Mouse (Mus musculus) lung, embryonic 16.5 days (tissue): Measurements from ENCODE around the gene Mt3. TPM values are rescaled to one million over a fixed set of nuclear protein-coding genes. Genes with fewer than 3 reads are reported as not detected.

ENCODE experiments used
- ATAC-seq: fragments of 200-750 bp; cut with Nextera tagmentation; 2 replicates; pipeline ENCODE4 v1.8.0; 2017; ENCODE audit warnings: low read depth, mild to moderate bottlenecking, moderate library complexity
- H3K27ac ChIP-seq: fragments of 300-500 bp; sonication (generic); 2 replicates; pipeline ENCODE4 v1.5.1; 2014; ENCODE audit warnings: mild to moderate bottlenecking, control low read depth, low read length
- H3K27me3 ChIP-seq: fragments of 300-500 bp; sonication (generic); 2 replicates; pipeline ENCODE4 v1.6.1; 2014; ENCODE audit warnings: low read depth, low read length, mixed read lengths; ENCODE audit not compliant: control insufficient read depth, insufficient read depth
- H3K36me3 ChIP-seq: fragments of 300-500 bp; sonication (generic); 2 replicates; pipeline ENCODE4 v1.6.1; 2014; ENCODE audit warnings: low read length; ENCODE audit not compliant: control insufficient read depth, insufficient read depth
- H3K4me1 ChIP-seq: fragments of 300-500 bp; sonication (generic); replicated peaks from 2 replicates; pipeline ENCODE4 v1.6.1; 2014; ENCODE audit warnings: low read length, mixed read lengths; ENCODE audit not compliant: control insufficient read depth, insufficient read depth
- H3K4me2 ChIP-seq: fragments of 300-500 bp; sonication (generic); 2 replicates; pipeline ENCODE4 v1.6.1; 2014; ENCODE audit warnings: low read depth, low read length, control low read depth
- H3K4me3 ChIP-seq: fragments of 300-500 bp; sonication (generic); 2 replicates; pipeline ENCODE4 v1.5.1; 2014; ENCODE audit warnings: mild to moderate bottlenecking, low read length, control low read depth
- H3K9ac ChIP-seq: fragments of 300-500 bp; sonication (generic); 2 replicates; pipeline ENCODE4 v1.6.1; 2014; ENCODE audit warnings: low read length, control low read depth
- H3K9me3 ChIP-seq: fragments of 300-500 bp; sonication (generic); 2 replicates; pipeline ENCODE4 v1.6.1; 2016; ENCODE audit warnings: low read length; ENCODE audit not compliant: control insufficient read depth
- WGBS: fragments of 180-500 bp; shearing (Covaris S2); extraction: QIAGEN DNeasy Blood & Tissue Kit; methylation state at CpG from one replicate; pipeline ENCODE4 v1.1.7; 2014; 5-methylcytosine and 5-hydroxymethylcytosine counted together
- polyA plus RNA-seq: library from polyadenylated mRNA; unstranded; fragments of >200 nt; fragmentation: Nextera tagmentation; extraction: Ambion mirVana; gene quantifications from 2 replicates; pipeline ENCODE4 v1.2.1, GENCODE M21; 2015

Gene Mt3
- polyA plus RNA-seq, 1 experiment from 2014 or later = 7.7 TPM

GRCm38 (mm10) chr8:94179713-94180560, 27.5 kb downstream of the Mt3 start:
- Histone ChIP-seq H3K4me1 (peaks cover 25% of the 10 kb centered on the region), H3K36me3 (no peaks in the 10 kb centered on the region), H3K4me2 (peak overlapping the region; percentile 72), H3K9ac (peak overlapping the region; percentile 73), H3K4me3 (peak overlapping the region; percentile 61), H3K9me3 (no peaks in the 10 kb centered on the region), H3K27ac (no peak overlapping the region; the same call in 1 of the 2 replicates), H3K27me3 (peaks cover 59% of the 10 kb centered on the region)
- no peak for ATAC-seq
- WGBS = 6% methylated on average over 25 of the region's 25 CpGs

- Histone ChIP-seq H3K36me3 (no peaks in the 10 kb centered on the region), H3K4me3 (peak overlapping the region; percentile 61; the same call in 1 of the 2 replicates), H3K27me3 (peaks cover 57% of the 10 kb centered on the region), H3K9me3 (no peaks in the 10 kb centered on the region), H3K4me2 (peak overlapping the region; percentile 72), H3K27ac (no peak overlapping the region), H3K4me1 (peaks cover 25% of the 10 kb centered on the region), H3K9ac (no peak overlapping the region)
- no peak for ATAC-seq
- WGBS = 72% methylated on average over 1 of the region's 1 CpGs
Measured at GRCm38 (mm10) chr8:94180561-94180908, 28.1 kb downstream of the Mt3 start.

GRCm38 (mm10) chr8:94182055-94182929, 29.9 kb downstream of the Mt3 start:
- peaks cover 31% of the 10 kb centered on the region for H3K4me1 ChIP-seq
- H3K27me3 ChIP-seq = peaks cover 66% of the 10 kb centered on the region
- no peak for ATAC-seq
- H3K36me3 ChIP-seq = no peaks in the 10 kb centered on the region
- peak overlapping the region; percentile 54 for H3K9ac ChIP-seq
- peak overlapping the region; percentile 55 for H3K27ac ChIP-seq
- peak overlapping the region; percentile 40 for H3K4me3 ChIP-seq
- peak overlapping the region; percentile 62 for H3K4me2 ChIP-seq
- 61% methylated on average over 13 of the region's 13 CpGs for WGBS
- no peaks in the 10 kb centered on the region for H3K9me3 ChIP-seq

GRCm38 (mm10) chr8:94183117-94183516, 30.7 kb downstream of the Mt3 start:
- Histone ChIP-seq H3K4me1 (peaks cover 31% of the 10 kb centered on the region), H3K9me3 (no peaks in the 10 kb centered on the region), H3K27me3 (peaks cover 68% of the 10 kb centered on the region), H3K4me2 (peak overlapping the region; percentile 62), H3K4me3 (peak overlapping the region; percentile 40), H3K36me3 (no peaks in the 10 kb centered on the region), H3K9ac (peak overlapping the region; percentile 54), H3K27ac (peak overlapping the region; percentile 69)
- ATAC-seq = peak; percentile 81
- WGBS = under 1% methylated on average over 16 of the region's 16 CpGs

GRCm38 (mm10) chr8:94184357-94184843, 32.0 kb downstream of the Mt3 start:
- Histone ChIP-seq H3K9me3 (no peaks in the 10 kb centered on the region), H3K4me1 (peaks cover 27% of the 10 kb centered on the region), H3K4me3 (no peak overlapping the region), H3K36me3 (no peaks in the 10 kb centered on the region), H3K27ac (peak overlapping the region; percentile 69), H3K27me3 (peaks cover 58% of the 10 kb centered on the region), H3K4me2 (no peak overlapping the region), H3K9ac (0 out of 2 replicates have a peak overlapping the region, but pooled peaks have one; percentile 17)
- ATAC-seq = peak; percentile 21
- 20% methylated on average over 12 of the region's 12 CpGs for WGBS

GRCm38 (mm10) chr8:94185791-94186190, 33.4 kb downstream of the Mt3 start:
- Histone ChIP-seq H3K27ac (no peak overlapping the region), H3K4me1 (peaks cover 20% of the 10 kb centered on the region), H3K4me2 (no peak overlapping the region), H3K36me3 (no peaks in the 10 kb centered on the region), H3K9me3 (no peaks in the 10 kb centered on the region), H3K9ac (no peak overlapping the region), H3K4me3 (no peak overlapping the region), H3K27me3 (peaks cover 46% of the 10 kb centered on the region)
- no peak for ATAC-seq
- WGBS = 65% methylated on average over 6 of the region's 6 CpGs

- H3K4me3 ChIP-seq = peak overlapping the region; percentile 6; the same call in 1 of the 2 replicates
- H3K4me1 ChIP-seq = peaks cover 20% of the 10 kb centered on the region
- H3K9ac ChIP-seq = 0 out of 2 replicates have a peak overlapping the region, but pooled peaks have one; percentile 17
- H3K36me3 ChIP-seq = no peaks in the 10 kb centered on the region
- no peaks in the 10 kb centered on the region for H3K9me3 ChIP-seq
- H3K27me3 ChIP-seq = peaks cover 46% of the 10 kb centered on the region
- no peak overlapping the region for H3K27ac ChIP-seq
- peak; percentile 48 for ATAC-seq
- H3K4me2 ChIP-seq = peak overlapping the region; percentile 40
- 2% methylated on average over 17 of the region's 17 CpGs for WGBS
Measured at GRCm38 (mm10) chr8:94186542-94186941, 34.1 kb downstream of the Mt3 start.

GRCm38 (mm10) chr8:94187290-94188002, 35.0 kb downstream of the Mt3 start:
- no peaks in the 10 kb centered on the region for H3K9me3 ChIP-seq
- H3K4me1 ChIP-seq = peaks cover 20% of the 10 kb centered on the region
- H3K27ac ChIP-seq = no peak overlapping the region
- H3K9ac ChIP-seq = no peak overlapping the region
- H3K36me3 ChIP-seq = no peaks in the 10 kb centered on the region
- H3K4me2 ChIP-seq = no peak overlapping the region
- H3K27me3 ChIP-seq = peaks cover 42% of the 10 kb centered on the region
- no peak for ATAC-seq
- WGBS = 38% methylated on average over 21 of the region's 21 CpGs
- no peak overlapping the region for H3K4me3 ChIP-seq
